Mouse (Mus musculus) megakaryocyte, embryonic 14.5 days (primary cell): ENCODE measurements around the gene Gm39566.

Source experiments
- FLI1 ChIP-seq: IDR thresholded peaks from 2 replicates; pipeline ENCODE4 v1.6.1; 2012; ENCODE audit warnings: low read length, inconsistent platforms, mixed read lengths
- GATA1 ChIP-seq: IDR thresholded peaks from 3 replicates; pipeline ENCODE4 v1.6.1; 2012; ENCODE audit warnings: mixed read lengths, low read length, inconsistent platforms, borderline replicate concordance

DNA sequence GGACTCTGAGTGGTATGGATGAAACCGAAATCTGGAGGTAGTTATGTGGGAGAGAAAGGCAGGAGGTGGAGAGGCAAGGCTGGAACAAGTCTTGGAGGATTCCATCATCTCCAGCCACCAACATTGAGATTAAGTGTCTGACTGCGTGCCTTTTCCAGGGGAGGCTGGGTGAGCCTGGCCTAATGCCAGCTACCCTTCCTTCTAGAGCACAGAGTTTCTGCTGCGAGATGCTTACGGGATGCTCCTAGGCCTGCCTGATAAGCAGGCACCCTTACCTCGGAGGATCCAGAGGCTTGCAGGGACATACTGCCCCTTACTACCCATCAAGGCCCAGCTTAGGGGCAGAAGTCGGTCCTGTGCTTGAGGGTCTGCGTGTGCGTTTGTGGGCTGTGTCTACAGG, 18.5 kb upstream of the Gm39566 start:
- TF ChIP-seq FLI1 (no peak), GATA1 (no peak)
